Mouse (Mus musculus): ENCODE measurements around the gene Sorbs1.

Gene Sorbs1

GRCm38 (mm10) chr19:40436465-40437200 is 76.9 kb downstream of the Sorbs1 start:
- 55% methylated on average over 12 of the region's 12 CpGs for WGBS

- 91% methylated on average over 2 of the region's 2 CpGs for WGBS
Observed at GRCm38 (mm10) chr19:40435797-40436196, 77.8 kb downstream of the Sorbs1 start.

GRCm38 (mm10) chr19:40435045-40435444 is 78.5 kb downstream of the Sorbs1 start:
- 75% methylated on average over 7 of the region's 7 CpGs for WGBS

GRCm38 (mm10) chr19:40434042-40434869 is 79.3 kb downstream of the Sorbs1 start:
- 51% methylated on average over 10 of the region's 10 CpGs for WGBS

GRCm38 (mm10) chr19:40433316-40433912 is 80.2 kb downstream of the Sorbs1 start:
- 33% methylated on average over 8 of the region's 8 CpGs for WGBS

GRCm38 (mm10) chr19:40431969-40432368 is 81.6 kb downstream of the Sorbs1 start:
- 56% methylated on average over 4 of the region's 4 CpGs for WGBS

- WGBS = 76% methylated on average over 3 of the region's 3 CpGs
Observed at GRCm38 (mm10) chr19:40429572-40429971, 84.0 kb downstream of the Sorbs1 start.

GRCm38 (mm10) chr19:40429169-40429568 is 84.4 kb downstream of the Sorbs1 start:
- 73% methylated on average over 3 of the region's 3 CpGs for WGBS

GRCm38 (mm10) chr19:40426103-40426960 is 87.2 kb downstream of the Sorbs1 start:
- WGBS = 64% methylated on average over 16 of the region's 16 CpGs

GRCm38 (mm10) chr19:40425326-40425725 is 88.3 kb downstream of the Sorbs1 start:
- 59% methylated on average over 5 of the region's 5 CpGs for WGBS

- 62% methylated on average over 7 of the region's 7 CpGs for WGBS
Observed at GRCm38 (mm10) chr19:40421037-40421436, 92.5 kb downstream of the Sorbs1 start.

- 70% methylated on average over 7 of the region's 7 CpGs for WGBS
Observed at GRCm38 (mm10) chr19:40419315-40419714, 94.3 kb downstream of the Sorbs1 start.

- 34% methylated on average over 8 of the region's 8 CpGs for WGBS
Observed at GRCm38 (mm10) chr19:40417155-40417821, 96.3 kb downstream of the Sorbs1 start.

- 98% methylated on average over 1 of the region's 1 CpGs for WGBS
Observed at GRCm38 (mm10) chr19:40415725-40416124, 97.9 kb downstream of the Sorbs1 start.

GRCm38 (mm10) chr19:40414798-40415475 is 98.6 kb downstream of the Sorbs1 start:
- WGBS = 69% methylated on average over 11 of the region's 11 CpGs

GRCm38 (mm10) chr19:40414386-40414785 is 99.2 kb downstream of the Sorbs1 start:
- 73% methylated on average over 6 of the region's 6 CpGs for WGBS

- 53% methylated on average over 6 of the region's 6 CpGs for WGBS
Observed at GRCm38 (mm10) chr19:40411379-40411813, 102.2 kb downstream of the Sorbs1 start.

- 81% methylated on average over 4 of the region's 4 CpGs for WGBS
Observed at GRCm38 (mm10) chr19:40410511-40410910, 103.1 kb downstream of the Sorbs1 start.

- 59% methylated on average over 9 of the region's 9 CpGs for WGBS
Observed at GRCm38 (mm10) chr19:40410109-40410508, 103.5 kb downstream of the Sorbs1 start.

GRCm38 (mm10) chr19:40409500-40410035 is 104.0 kb downstream of the Sorbs1 start:
- WGBS = 68% methylated on average over 11 of the region's 11 CpGs

Measured in cerebral cortex, adult 2 months (tissue).